Mouse (Mus musculus): ENCODE measurements around the gene Med16. TPM values are rescaled to one million over a fixed set of nuclear protein-coding genes. Genes with fewer than 3 reads are reported as not detected.

Med16 gene
- total and polyA plus RNA-seq, 2 experiments from 2014 or later = 36.2 to 64.7 TPM

GRCm38 (mm10) chr10:79936284-79936910 is 27.7 kb upstream of the Med16 start:
- H3K27me3 ChIP-seq (ENCODE audit: control insufficient read depth, insufficient read depth, low read length) = no peaks in the 10 kb centered on the region
- peaks cover 32% of the 10 kb centered on the region for H3K4me1 ChIP-seq (ENCODE audit: control insufficient read depth, insufficient read depth)
- H3K27ac ChIP-seq (ENCODE audit: low read depth) = peak overlapping the region; percentile 58
- H3K9me3 ChIP-seq (replicated peaks; ENCODE audit: control insufficient read depth, low read length) = no peaks in the 10 kb centered on the region
- H3K4me3 ChIP-seq (ENCODE audit: low read depth, low read length) = peak overlapping the region; percentile 28; the same call in 1 of the 2 replicates
- no peaks in the 10 kb centered on the region for H3K36me3 ChIP-seq (replicated peaks; ENCODE audit: control insufficient read depth, insufficient read depth, low read length)
- ATAC-seq (ENCODE audit: insufficient read depth, low read depth) (no peak), DNase-seq (ENCODE audit: low spot score) (no peak)
- peak overlapping the region; percentile 55 for H3K4me2 ChIP-seq (ENCODE audit: low read depth, low read length)
- H3K9ac ChIP-seq (replicated peaks; ENCODE audit: low read depth, low read length) = no peak overlapping the region
- 21% methylated on average over 10 of the region's 10 CpGs for WGBS
- no peak for TF ChIP-seq EP300 (IDR thresholded peaks at IDR 0.05; ENCODE audit: low read depth)
- TF ChIP-seq CTCF (IDR thresholded peaks at IDR 0.05; ENCODE audit: low read depth) = no peak

DNA sequence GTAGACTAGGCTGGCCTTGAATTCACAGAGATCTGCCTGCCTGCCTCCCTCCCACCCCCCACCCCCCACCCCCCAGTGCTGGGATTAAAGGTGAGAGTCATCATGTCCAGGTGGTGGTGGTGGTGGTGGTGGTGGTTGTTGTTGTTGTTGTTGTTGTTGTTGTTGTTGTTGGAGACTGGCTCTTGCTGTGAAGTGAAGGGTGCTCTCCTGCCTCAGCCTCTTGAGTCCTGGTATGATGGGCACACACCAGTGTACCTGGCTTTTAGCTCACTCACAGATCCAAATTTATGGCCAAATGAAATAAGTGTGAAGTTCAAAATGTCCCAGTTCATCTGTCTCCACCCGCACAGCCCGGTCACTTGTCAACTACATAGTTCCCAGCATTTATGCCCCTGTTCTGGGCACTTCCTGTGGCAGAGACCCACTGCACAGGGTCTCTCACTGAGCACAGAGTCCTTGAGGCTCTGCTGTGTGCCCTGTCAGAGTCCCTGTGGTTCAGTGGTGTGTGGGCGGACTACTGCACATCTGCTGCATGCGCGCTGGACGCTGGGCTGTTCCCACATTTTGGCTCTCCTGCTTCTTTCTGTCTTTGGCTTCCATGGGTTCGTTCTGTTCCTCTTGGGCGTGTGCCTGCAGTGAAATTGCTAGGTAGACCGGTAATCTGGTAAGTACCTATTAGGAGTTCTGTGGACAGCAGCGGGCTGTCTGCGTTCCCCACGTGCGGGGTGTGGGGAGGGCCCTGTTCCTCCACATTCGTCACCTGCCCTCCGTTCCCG is 26.3 kb upstream of the Med16 start:
- TF ChIP-seq CTCF (IDR thresholded peaks at IDR 0.05; ENCODE audit: low read depth) (no peak), EP300 (IDR thresholded peaks at IDR 0.05; ENCODE audit: low read depth) (no peak)
- H3K27me3 ChIP-seq (ENCODE audit: control insufficient read depth, insufficient read depth, low read length) = no peaks in the 10 kb centered on the region
- 0 out of 2 replicates have a peak, but pooled peaks cover 7% of the 10 kb centered on the region for H3K36me3 ChIP-seq (replicated peaks; ENCODE audit: control insufficient read depth, insufficient read depth, low read length)
- 88% methylated on average over 16 of the region's 16 CpGs for WGBS
- H3K4me1 ChIP-seq (ENCODE audit: control insufficient read depth, insufficient read depth) = peaks cover 21% of the 10 kb centered on the region
- no peak overlapping the region for H3K4me3 ChIP-seq (ENCODE audit: low read depth, low read length)
- DNase-seq (ENCODE audit: low spot score) (no peak), ATAC-seq (ENCODE audit: insufficient read depth, low read depth) (no peak)
- H3K9ac ChIP-seq (replicated peaks; ENCODE audit: low read depth, low read length) = no peak overlapping the region
- H3K9me3 ChIP-seq (replicated peaks; ENCODE audit: control insufficient read depth, low read length) = no peaks in the 10 kb centered on the region
- no peak overlapping the region for H3K4me2 ChIP-seq (ENCODE audit: low read depth, low read length)
- H3K27ac ChIP-seq (ENCODE audit: low read depth) = peak overlapping the region; percentile 35; the same call in 1 of the 2 replicates

DNA sequence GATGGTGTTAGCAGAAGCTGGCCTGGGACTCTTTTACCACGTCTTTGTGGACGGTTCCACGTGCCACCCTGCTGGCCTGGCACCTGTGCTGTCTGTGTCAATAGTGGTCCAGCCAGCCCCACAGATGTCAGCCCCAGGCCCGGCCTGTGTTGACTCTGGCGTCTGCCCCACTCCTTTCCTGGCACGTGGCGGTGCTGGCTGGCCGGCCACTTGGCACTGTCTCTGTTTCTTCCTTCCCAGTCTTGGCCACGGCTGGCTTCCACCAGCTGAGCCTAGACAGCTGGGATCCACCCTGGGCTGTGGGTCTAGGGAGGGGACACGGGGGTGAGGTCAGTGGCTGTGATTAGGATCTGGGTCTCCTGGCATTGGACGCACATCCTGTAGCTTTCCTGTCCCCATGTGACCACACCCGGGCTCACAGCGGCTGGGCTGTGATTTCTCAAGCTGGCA is 25.6 kb upstream of the Med16 start:
- Histone ChIP-seq H3K4me1 (ENCODE audit: control insufficient read depth, insufficient read depth) (peaks cover 21% of the 10 kb centered on the region), H3K36me3 (replicated peaks; ENCODE audit: control insufficient read depth, insufficient read depth, low read length) (0 out of 2 replicates have a peak, but pooled peaks cover 7% of the 10 kb centered on the region), H3K9ac (replicated peaks; ENCODE audit: low read depth, low read length) (no peak overlapping the region), H3K27ac (ENCODE audit: low read depth) (peak overlapping the region; percentile 35; the same call in 1 of the 2 replicates), H3K4me2 (ENCODE audit: low read depth, low read length) (no peak overlapping the region), H3K27me3 (ENCODE audit: control insufficient read depth, insufficient read depth, low read length) (no peaks in the 10 kb centered on the region), H3K4me3 (ENCODE audit: low read depth, low read length) (no peak overlapping the region), H3K9me3 (replicated peaks; ENCODE audit: control insufficient read depth, low read length) (no peaks in the 10 kb centered on the region)
- WGBS = 53% methylated on average over 13 of the region's 13 CpGs
- peak; percentile 59 for DNase-seq (ENCODE audit: low spot score)
- TF ChIP-seq EP300 (IDR thresholded peaks at IDR 0.05; ENCODE audit: low read depth) = peak; percentile 51; the same call in 1 of the 2 replicates
- TF ChIP-seq CTCF (IDR thresholded peaks at IDR 0.05; ENCODE audit: low read depth) = no peak
- peak; percentile 40 for ATAC-seq (ENCODE audit: insufficient read depth, low read depth)

DNA sequence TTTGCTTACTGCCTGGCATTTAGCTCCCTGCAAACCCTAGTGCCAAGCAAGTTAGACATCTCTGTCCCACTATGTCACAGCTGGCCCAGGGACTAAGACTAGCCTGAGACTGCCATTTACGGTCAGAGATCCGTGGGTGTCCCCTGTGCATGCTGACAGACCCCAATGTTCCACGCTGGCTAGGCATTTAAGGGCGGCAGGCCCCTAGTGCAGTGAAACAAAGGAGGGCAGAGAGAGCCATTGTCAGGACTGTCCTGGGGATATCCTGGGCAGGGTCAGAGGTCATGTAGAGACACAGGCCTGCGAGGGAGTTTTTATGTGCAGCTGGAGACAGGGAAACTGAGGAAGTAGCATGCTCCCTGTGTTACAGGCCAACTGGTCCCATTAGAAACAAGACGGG is 25.1 kb upstream of the Med16 start:
- no peak for ATAC-seq (ENCODE audit: insufficient read depth, low read depth)
- no peak for DNase-seq (ENCODE audit: low spot score)
- H3K9me3 ChIP-seq (replicated peaks; ENCODE audit: control insufficient read depth, low read length) = no peaks in the 10 kb centered on the region
- H3K36me3 ChIP-seq (replicated peaks; ENCODE audit: control insufficient read depth, insufficient read depth, low read length) = 0 out of 2 replicates have a peak, but pooled peaks cover 7% of the 10 kb centered on the region
- H3K27ac ChIP-seq (ENCODE audit: low read depth) = no peak overlapping the region
- H3K4me2 ChIP-seq (ENCODE audit: low read depth, low read length) = no peak overlapping the region
- no peaks in the 10 kb centered on the region for H3K27me3 ChIP-seq (ENCODE audit: control insufficient read depth, insufficient read depth, low read length)
- H3K4me3 ChIP-seq (ENCODE audit: low read depth, low read length) = no peak overlapping the region
- H3K4me1 ChIP-seq (ENCODE audit: control insufficient read depth, insufficient read depth) = peaks cover 21% of the 10 kb centered on the region
- 69% methylated on average over 6 of the region's 6 CpGs for WGBS
- TF ChIP-seq CTCF (IDR thresholded peaks at IDR 0.05; ENCODE audit: low read depth) (no peak), EP300 (IDR thresholded peaks at IDR 0.05; ENCODE audit: low read depth) (no peak)
- H3K9ac ChIP-seq (replicated peaks; ENCODE audit: low read depth, low read length) = no peak overlapping the region

GRCm38 (mm10) chr10:79933145-79933679 is 24.5 kb upstream of the Med16 start:
- 55% methylated on average over 9 of the region's 9 CpGs for WGBS
- DNase-seq (ENCODE audit: low spot score) = no peak

More at GRCm38 (mm10) chr10:79933145-79933679, 24.5 kb upstream of the Med16 start:
- ATAC-seq (ENCODE audit: insufficient read depth, low read depth) = no peak
- Histone ChIP-seq H3K4me1 (ENCODE audit: control insufficient read depth, insufficient read depth) (peaks cover 23% of the 10 kb centered on the region), H3K27ac (ENCODE audit: low read depth) (no peak overlapping the region), H3K9me3 (replicated peaks; ENCODE audit: control insufficient read depth, low read length) (no peaks in the 10 kb centered on the region), H3K36me3 (replicated peaks; ENCODE audit: control insufficient read depth, insufficient read depth, low read length) (0 out of 2 replicates have a peak, but pooled peaks cover 7% of the 10 kb centered on the region), H3K9ac (replicated peaks; ENCODE audit: low read depth, low read length) (no peak overlapping the region), H3K4me2 (ENCODE audit: low read depth, low read length) (no peak overlapping the region), H3K27me3 (ENCODE audit: control insufficient read depth, insufficient read depth, low read length) (no peaks in the 10 kb centered on the region), H3K4me3 (ENCODE audit: low read depth, low read length) (no peak overlapping the region)
- no peak for TF ChIP-seq CTCF (IDR thresholded peaks at IDR 0.05; ENCODE audit: low read depth)
- TF ChIP-seq EP300 (IDR thresholded peaks at IDR 0.05; ENCODE audit: low read depth) = no peak

Data from heart, postnatal 0 days (tissue).